Mouse (Mus musculus) CH12.LX (cell line): ENCODE results near the gene Rnf128.

ENCODE experiments used
- CHD2 ChIP-seq: IDR thresholded peaks from 2 replicates; pipeline ENCODE4 v1.6.1; 2011; ENCODE audit warnings: low read length, improper control_type of control experiment
- CTCF ChIP-seq, 2 experiments: IDR thresholded peaks in 1 of 2; conservative IDR thresholded peaks in 1 of 2; 2 replicates each; pipeline ENCODE4 v1.5.1; 2011 to 2012; ENCODE audit warnings: low read depth in 2 of 2, low read length in 2 of 2, improper control_type of control experiment in 1 of 2, inconsistent platforms in 1 of 2, mild to moderate bottlenecking in 1 of 2, moderate library complexity in 1 of 2
- E2F4 ChIP-seq: IDR thresholded peaks from 2 replicates; pipeline ENCODE4 v1.6.1; 2011; ENCODE audit warnings: low read depth, low read length, improper control_type of control experiment; ENCODE audit not compliant: insufficient replicate concordance
- ELF1 ChIP-seq: IDR thresholded peaks from 2 replicates; pipeline ENCODE4 v1.6.1; 2014; ENCODE audit warnings: low read depth, mild to moderate bottlenecking, inconsistent platforms, low read length, improper control_type of control experiment
- IRF4 ChIP-seq: IDR thresholded peaks from 2 replicates; pipeline ENCODE4 v1.6.1; 2014; ENCODE audit warnings: low read depth, mild to moderate bottlenecking, inconsistent platforms, low read length, improper control_type of control experiment
- MAFK ChIP-seq: IDR thresholded peaks from 2 replicates; pipeline ENCODE4 v1.6.1; 2011; ENCODE audit warnings: low read length, improper control_type of control experiment; ENCODE audit not compliant: insufficient replicate concordance
- MAX ChIP-seq: IDR thresholded peaks from 2 replicates; pipeline ENCODE4 v1.6.1; 2011; ENCODE audit warnings: low read length, improper control_type of control experiment
- MXI1 ChIP-seq: IDR thresholded peaks from 2 replicates; pipeline ENCODE4 v1.6.1; 2011; ENCODE audit warnings: mild to moderate bottlenecking, low read depth, low read length, improper control_type of control experiment
- MYC ChIP-seq: IDR thresholded peaks from 2 replicates; pipeline ENCODE4 v1.6.1; 2011; ENCODE audit warnings: low read depth, mild to moderate bottlenecking, improper control_type of control experiment, low read length
- TCF12 ChIP-seq: IDR thresholded peaks from 2 replicates; pipeline ENCODE4 v1.6.1; 2014; ENCODE audit warnings: low read depth, mild to moderate bottlenecking, inconsistent platforms, low read length, improper control_type of control experiment
- USF2 ChIP-seq: conservative IDR thresholded peaks from 2 replicates; pipeline ENCODE4 v1.6.1; 2011; ENCODE audit warnings: low read depth, low read length, improper control_type of control experiment
- ZC3H11A ChIP-seq: IDR thresholded peaks from 2 replicates; pipeline ENCODE4 v1.6.1; 2012; ENCODE audit warnings: low read depth, mild to moderate bottlenecking, inconsistent platforms, low read length, improper control_type of control experiment

DNA sequence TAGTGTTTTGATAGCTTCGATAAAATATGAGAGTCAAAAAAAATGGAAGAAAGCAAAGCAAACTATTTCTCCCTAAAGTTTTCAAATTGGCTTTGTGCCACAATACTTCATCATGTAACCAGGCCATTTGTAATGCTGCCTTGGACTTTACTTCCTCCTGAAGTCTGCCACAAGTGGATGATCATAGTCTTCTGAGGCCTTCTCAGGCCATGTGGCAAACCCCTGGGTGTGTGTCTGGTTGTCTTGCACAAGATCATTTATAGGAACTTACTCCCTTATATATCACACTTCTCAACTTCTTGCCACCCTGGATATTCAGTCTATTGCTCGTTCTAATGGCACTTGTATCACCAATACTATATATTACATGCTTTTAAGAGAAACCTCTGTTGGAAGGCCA lies 11.0 kb upstream of the Rnf128 start:
- TF ChIP-seq ZC3H11A = no peak
- TF ChIP-seq CHD2 = no peak
- TF ChIP-seq CTCF (conservative IDR thresholded peaks at IDR 0.05 in 1 of 2, IDR thresholded peaks at IDR 0.05 in 1 of 2; ENCODE audit: low read depth in 2 of 2, low read length in 2 of 2) = no peak
- TF ChIP-seq E2F4 = no peak
- no peak for TF ChIP-seq MAX
- TF ChIP-seq MAFK = no peak
- TF ChIP-seq MYC = no peak
- no peak for TF ChIP-seq USF2
- no peak for TF ChIP-seq MXI1
- no peak for TF ChIP-seq ELF1
- no peak for TF ChIP-seq TCF12
- no peak for TF ChIP-seq IRF4
